Mouse (Mus musculus) stomach, adult 2 months (tissue): ENCODE data around the gene Plac9b. TPM values are rescaled to one million over a fixed set of nuclear protein-coding genes. Genes with fewer than 3 reads are reported as not detected.

Experiments used
- polyA plus RNA-seq: library from polyadenylated mRNA; depleted of rRNA; stranded (reverse); fragments of >200 nt; gene quantifications from 2 replicates; pipeline ENCODE4 v1.2.3, GENCODE M21; 2012; rRNA removed

The Plac9b gene
- polyA plus RNA-seq = 70.4 and 74.1 TPM in 2 replicates

GRCm38 (mm10) chr14:26182380-26182779, at the start of gene Plac9b:
Plac9b (minus strand) TSS chr14:26182480.

GRCm38 (mm10) chr14:26206926-26207247, 24.6 kb upstream of the Plac9b start, which contains the start of gene Tmem254b:
Tmem254b (minus strand) TSS chr14:26207041.

GRCm38 (mm10) chr14:26118150-26118549, 64.1 kb downstream of the Plac9b start, which contains the start of gene Duxbl2:
Duxbl2 (plus strand) TSS chr14:26118349.

Other genes starting within 250 kb of the Plac9b start
- 0.05 TPM in 1 of 2 replicates, not detected in the other for gene Cphx1, start 244.2 kb downstream of the Plac9b start, polyA plus RNA-seq
- gene Duxbl1, start 203.9 kb downstream of the Plac9b start, polyA plus RNA-seq = 0.40 TPM in 1 of 2 replicates, not detected in the other
- 150 and 263 TPM in 2 replicates for gene Gm9780, start 139.8 kb downstream of the Plac9b start, polyA plus RNA-seq
- 45.6 and 49.5 TPM in 2 replicates for gene Tmem254c, start 115.1 kb downstream of the Plac9b start, polyA plus RNA-seq
- not detected in 2 replicates for gene Cphx2, start 101.0 kb downstream of the Plac9b start, polyA plus RNA-seq
- not detected in 2 replicates for gene Cphx3, start 100.2 kb downstream of the Plac9b start, polyA plus RNA-seq
- gene Duxbl2, start 64.1 kb downstream of the Plac9b start, polyA plus RNA-seq = 0.33 and 0.48 TPM in 2 replicates
- gene Tmem254b, start 24.6 kb upstream of the Plac9b start, polyA plus RNA-seq = 13.0 and 16.6 TPM in 2 replicates
- gene Duxbl3, start 75.5 kb upstream of the Plac9b start, polyA plus RNA-seq = 0.27 and 0.46 TPM in 2 replicates